Mouse (Mus musculus): ENCODE measurements around the gene Scgn. TPM values are rescaled to one million over a fixed set of nuclear protein-coding genes. Genes with fewer than 3 reads are reported as not detected.

Gene Scgn
- polyA plus RNA-seq, 1 experiment from 2014 or later = 1.0 TPM

DNA sequence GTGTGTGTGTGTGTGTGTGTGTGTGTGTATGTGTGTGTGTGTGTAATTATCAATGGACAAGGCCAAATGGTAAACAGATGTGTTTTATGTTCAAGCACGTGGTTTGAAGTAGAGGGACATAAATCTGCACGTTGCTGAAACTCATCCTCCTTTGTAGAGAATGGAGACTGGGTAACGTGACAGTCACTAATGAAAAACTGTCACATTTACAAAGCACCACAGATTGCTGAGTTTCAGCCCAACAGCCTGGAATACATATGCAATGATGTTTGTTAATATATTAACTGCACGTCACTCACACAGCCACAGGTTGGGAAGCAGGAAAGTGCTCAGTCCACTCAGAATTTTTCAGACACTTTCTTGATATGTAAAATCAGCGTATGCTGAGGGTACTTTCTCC lies 563 bp downstream of the Scgn start:
- peaks cover 30% of the 10 kb centered on the region for H3K27me3 ChIP-seq
- H3K9me3 ChIP-seq = no peaks in the 10 kb centered on the region
- peak overlapping the region; percentile 64 for H3K4me2 ChIP-seq
- peaks cover 15% of the 10 kb centered on the region for H3K4me1 ChIP-seq (replicated peaks)
- H3K9ac ChIP-seq = no peak overlapping the region
- no peak for ATAC-seq (ENCODE audit: low FRiP score)
- H3K27ac ChIP-seq = no peak overlapping the region
- H3K4me3 ChIP-seq = peak overlapping the region; percentile 32; the same call in 1 of the 2 replicates
- no peaks in the 10 kb centered on the region for H3K36me3 ChIP-seq
- WGBS = 30% methylated on average over 5 of the region's 5 CpGs

DNA sequence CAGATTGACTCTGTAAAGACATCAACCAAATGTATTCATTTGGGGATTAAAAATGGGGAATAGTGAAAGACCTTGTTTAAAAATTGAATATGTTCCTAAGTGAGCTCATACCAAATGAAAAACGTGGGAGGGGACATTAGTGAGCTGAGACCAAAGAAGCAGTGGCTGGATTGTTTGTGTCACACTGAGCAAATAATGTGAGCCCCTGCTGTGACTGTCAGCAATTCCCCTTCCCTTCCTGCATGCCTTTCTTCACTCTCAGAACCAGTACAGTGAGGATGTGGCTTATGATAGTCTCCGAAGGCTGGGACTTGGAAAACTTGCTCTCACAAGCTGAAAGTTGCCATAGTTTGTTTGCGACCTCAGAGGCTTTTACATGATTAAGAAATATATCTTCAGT lies 5.9 kb downstream of the Scgn start:
- no peak for ATAC-seq (ENCODE audit: low FRiP score)
- Histone ChIP-seq H3K27me3 (peaks cover 5% of the 10 kb centered on the region; the same call in 1 of the 2 replicates), H3K9me3 (no peaks in the 10 kb centered on the region), H3K4me2 (no peak overlapping the region), H3K4me1 (replicated peaks) (peaks cover 3% of the 10 kb centered on the region; the same call in 1 of the 2 replicates), H3K9ac (no peak overlapping the region), H3K36me3 (no peaks in the 10 kb centered on the region), H3K27ac (no peak overlapping the region), H3K4me3 (no peak overlapping the region)
- WGBS = 40% methylated on average over 3 of the region's 3 CpGs

DNA sequence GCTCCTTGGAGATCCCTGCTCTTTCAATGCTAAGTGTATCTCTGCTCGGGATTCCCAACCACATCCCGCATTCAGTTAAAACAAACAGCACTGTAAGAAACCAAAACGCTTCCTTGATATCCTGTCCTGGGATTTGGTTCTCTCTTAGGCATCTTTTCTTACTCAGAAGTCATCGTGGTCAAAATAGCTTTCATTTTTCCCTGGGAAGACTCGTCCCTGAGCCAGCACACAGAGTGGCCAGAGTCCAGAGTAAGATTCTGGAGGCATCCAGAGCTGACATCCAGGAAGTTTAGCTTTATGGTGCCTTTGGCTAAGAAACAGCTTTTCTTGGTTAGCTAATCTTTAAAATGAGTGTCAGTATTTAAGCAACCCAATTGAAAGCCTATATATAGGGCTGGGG lies 18.7 kb downstream of the Scgn start:
- H3K27ac ChIP-seq = no peak overlapping the region
- no peak overlapping the region for H3K4me2 ChIP-seq
- no peaks in the 10 kb centered on the region for H3K36me3 ChIP-seq
- H3K9ac ChIP-seq = no peak overlapping the region
- no peaks in the 10 kb centered on the region for H3K27me3 ChIP-seq
- no peak overlapping the region for H3K4me3 ChIP-seq
- ATAC-seq (ENCODE audit: low FRiP score) = no peak
- no peaks in the 10 kb centered on the region for H3K9me3 ChIP-seq
- 74% methylated on average over 5 of the region's 5 CpGs for WGBS
- peaks cover 9% of the 10 kb centered on the region for H3K4me1 ChIP-seq (replicated peaks)

DNA sequence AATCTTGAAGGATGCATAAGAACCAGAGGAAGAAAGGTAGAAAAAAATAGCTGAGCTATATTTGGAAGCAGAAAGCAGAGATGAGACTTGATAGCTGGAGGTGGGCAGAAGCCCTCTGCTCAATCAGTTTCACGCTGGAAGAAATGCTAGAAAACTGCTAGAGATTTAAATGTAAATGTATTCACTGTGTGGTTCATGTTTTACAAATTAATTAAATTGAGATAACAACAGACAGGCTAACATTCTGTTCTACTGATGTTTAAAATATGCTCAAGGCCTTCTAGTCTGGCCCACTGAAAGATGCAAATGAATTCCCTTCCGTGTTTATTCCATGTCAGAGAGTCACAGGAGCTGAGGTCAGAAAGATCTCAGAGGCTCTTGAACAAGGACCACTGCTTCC lies 19.1 kb downstream of the Scgn start:
- ATAC-seq (ENCODE audit: low FRiP score) = no peak
- Histone ChIP-seq H3K36me3 (no peaks in the 10 kb centered on the region), H3K27ac (no peak overlapping the region), H3K27me3 (no peaks in the 10 kb centered on the region), H3K9ac (no peak overlapping the region), H3K9me3 (no peaks in the 10 kb centered on the region), H3K4me3 (no peak overlapping the region), H3K4me2 (no peak overlapping the region), H3K4me1 (replicated peaks) (peaks cover 9% of the 10 kb centered on the region)
- 49% methylated on average over 2 of the region's 2 CpGs for WGBS

- Histone ChIP-seq H3K9ac (no peak overlapping the region), H3K36me3 (no peaks in the 10 kb centered on the region), H3K4me2 (no peak overlapping the region), H3K9me3 (no peaks in the 10 kb centered on the region), H3K27me3 (no peaks in the 10 kb centered on the region), H3K4me3 (no peak overlapping the region), H3K27ac (no peak overlapping the region), H3K4me1 (replicated peaks) (peaks cover 5% of the 10 kb centered on the region; the same call in 1 of the 2 replicates)
- no peak for ATAC-seq (ENCODE audit: low FRiP score)
- 82% methylated on average over 2 of the region's 2 CpGs for WGBS
Measured at GRCm38 (mm10) chr13:23964909-23965308, 26.1 kb downstream of the Scgn start.

GRCm38 (mm10) chr13:23959776-23960175 lies 31.2 kb downstream of the Scgn start:
- no peak for ATAC-seq (ENCODE audit: low FRiP score)
- H3K9ac ChIP-seq = no peak overlapping the region
- no peaks in the 10 kb centered on the region for H3K9me3 ChIP-seq
- H3K4me2 ChIP-seq = no peak overlapping the region
- no peaks in the 10 kb centered on the region for H3K36me3 ChIP-seq
- 23% methylated on average over 2 of the region's 2 CpGs for WGBS
- 0 out of 2 replicates have a peak overlapping the region, but pooled peaks have one; percentile 55 for H3K27ac ChIP-seq
- no peaks in the 10 kb centered on the region for H3K27me3 ChIP-seq
- H3K4me3 ChIP-seq = no peak overlapping the region
- H3K4me1 ChIP-seq (replicated peaks) = peaks cover 3% of the 10 kb centered on the region; the same call in 1 of the 2 replicates

GRCm38 (mm10) chr13:23950928-23951327 lies 40.1 kb downstream of the Scgn start:
- Histone ChIP-seq H3K27me3 (no peaks in the 10 kb centered on the region), H3K9me3 (no peaks in the 10 kb centered on the region), H3K27ac (no peak overlapping the region), H3K4me2 (no peak overlapping the region), H3K36me3 (no peaks in the 10 kb centered on the region), H3K4me1 (replicated peaks) (0 out of 2 replicates have a peak, but pooled peaks cover 8% of the 10 kb centered on the region), H3K9ac (no peak overlapping the region), H3K4me3 (no peak overlapping the region)
- 75% methylated on average over 3 of the region's 3 CpGs for WGBS
- no peak for ATAC-seq (ENCODE audit: low FRiP score)

- Histone ChIP-seq H3K4me2 (no peak overlapping the region), H3K4me1 (replicated peaks) (0 out of 2 replicates have a peak, but pooled peaks cover 8% of the 10 kb centered on the region), H3K27ac (peak overlapping the region; percentile 3; the same call in 1 of the 2 replicates), H3K27me3 (no peaks in the 10 kb centered on the region), H3K4me3 (no peak overlapping the region), H3K36me3 (no peaks in the 10 kb centered on the region), H3K9ac (no peak overlapping the region), H3K9me3 (no peaks in the 10 kb centered on the region)
- 29% methylated on average over 14 of the region's 14 CpGs for WGBS
- peak; percentile 85 for ATAC-seq (ENCODE audit: low FRiP score)
Measured at GRCm38 (mm10) chr13:23949484-23950246, 41.3 kb downstream of the Scgn start.

DNA sequence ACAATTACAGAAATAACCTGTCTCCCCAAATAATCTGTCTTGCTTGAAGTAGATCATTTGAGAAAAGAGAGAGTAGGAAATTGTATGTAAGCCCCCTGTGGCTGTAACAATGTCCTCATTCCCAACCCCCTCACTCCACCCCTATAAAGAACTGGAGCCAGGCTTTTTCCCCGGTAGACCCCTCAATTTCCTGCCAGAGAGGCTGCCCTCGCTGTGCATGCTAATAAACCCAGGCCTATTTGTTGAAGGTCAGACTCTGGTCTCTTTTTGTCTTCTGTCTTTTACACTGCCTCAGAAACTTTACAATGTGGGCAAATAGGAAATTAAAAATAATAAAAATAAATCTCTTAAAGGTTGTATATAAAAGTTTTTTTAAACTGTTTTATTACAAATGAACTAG lies 44.8 kb downstream of the Scgn start:
- Histone ChIP-seq H3K9ac (no peak overlapping the region), H3K9me3 (no peaks in the 10 kb centered on the region), H3K4me1 (replicated peaks) (0 out of 2 replicates have a peak, but pooled peaks cover 8% of the 10 kb centered on the region), H3K36me3 (no peaks in the 10 kb centered on the region), H3K4me2 (no peak overlapping the region), H3K27me3 (no peaks in the 10 kb centered on the region), H3K27ac (no peak overlapping the region), H3K4me3 (no peak overlapping the region)
- ATAC-seq (ENCODE audit: low FRiP score) = no peak
- WGBS = 14% methylated on average over 2 of the region's 2 CpGs

DNA sequence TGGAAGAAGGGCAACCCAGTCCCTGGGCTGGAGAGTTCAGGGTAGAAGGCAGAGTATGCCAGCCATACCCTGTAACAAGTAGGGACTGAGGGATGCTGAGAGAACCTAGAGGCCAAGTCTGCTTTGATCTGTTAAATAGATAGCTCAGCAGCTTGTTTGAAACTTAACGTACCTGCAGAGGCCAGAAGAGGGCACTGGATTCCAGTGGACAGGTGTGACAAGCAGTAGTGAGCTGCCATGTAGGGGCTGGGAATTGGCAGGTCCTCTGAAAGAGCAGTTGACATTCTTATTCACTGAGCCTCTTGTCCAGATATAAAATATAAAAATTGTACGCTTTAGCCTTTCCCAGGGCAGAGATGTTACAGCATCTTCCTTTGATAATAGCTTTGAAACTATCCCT lies 48.2 kb downstream of the Scgn start:
- no peaks in the 10 kb centered on the region for H3K9me3 ChIP-seq
- WGBS = 56% methylated on average over 2 of the region's 2 CpGs
- H3K4me1 ChIP-seq (replicated peaks) = 0 out of 2 replicates have a peak, but pooled peaks cover 3% of the 10 kb centered on the region
- no peak overlapping the region for H3K27ac ChIP-seq
- no peak overlapping the region for H3K4me2 ChIP-seq
- H3K27me3 ChIP-seq = no peaks in the 10 kb centered on the region
- no peaks in the 10 kb centered on the region for H3K36me3 ChIP-seq
- ATAC-seq (ENCODE audit: low FRiP score) = no peak
- no peak overlapping the region for H3K4me3 ChIP-seq
- H3K9ac ChIP-seq = no peak overlapping the region

DNA sequence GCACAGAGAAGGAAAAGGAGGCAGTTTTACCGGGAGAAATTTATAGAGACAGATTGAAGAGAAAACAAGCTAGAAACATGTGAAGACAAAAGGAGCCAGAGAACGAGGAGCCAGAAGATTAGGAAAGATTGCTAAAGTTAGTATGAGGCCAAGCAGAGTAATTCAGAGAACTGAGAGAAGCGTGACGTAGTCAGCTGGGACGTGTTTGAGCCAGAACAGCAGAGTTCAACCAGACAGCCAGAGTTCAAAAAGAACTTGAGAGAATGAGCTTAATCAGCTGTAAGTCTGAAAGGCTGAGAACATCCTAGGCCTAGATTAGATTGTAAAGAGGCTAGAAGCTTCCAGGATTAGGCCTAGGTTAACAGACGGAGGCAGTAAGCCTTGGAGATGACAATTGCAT lies 50.7 kb downstream of the Scgn start:
- Histone ChIP-seq H3K4me2 (no peak overlapping the region), H3K4me3 (no peak overlapping the region), H3K9ac (no peak overlapping the region), H3K4me1 (replicated peaks) (no peaks in the 10 kb centered on the region), H3K9me3 (no peaks in the 10 kb centered on the region), H3K36me3 (no peaks in the 10 kb centered on the region), H3K27me3 (no peaks in the 10 kb centered on the region), H3K27ac (no peak overlapping the region)
- 71% methylated on average over 6 of the region's 6 CpGs for WGBS
- no peak for ATAC-seq (ENCODE audit: low FRiP score)

- Histone ChIP-seq H3K27ac (no peak overlapping the region), H3K9ac (no peak overlapping the region), H3K4me1 (replicated peaks) (no peaks in the 10 kb centered on the region), H3K9me3 (no peaks in the 10 kb centered on the region), H3K27me3 (no peaks in the 10 kb centered on the region), H3K4me3 (no peak overlapping the region), H3K4me2 (no peak overlapping the region), H3K36me3 (no peaks in the 10 kb centered on the region)
- ATAC-seq (ENCODE audit: low FRiP score) = no peak
- 83% methylated on average over 1 of the region's 1 CpGs for WGBS
Measured at GRCm38 (mm10) chr13:23938699-23939098, 52.3 kb downstream of the Scgn start.

- Histone ChIP-seq H3K9me3 (no peaks in the 10 kb centered on the region), H3K9ac (no peak within 1 kb of the TSS), H3K27me3 (no peaks in the 10 kb centered on the region), H3K4me3 (no peak within 1 kb of the TSS), H3K4me2 (no peak within 1 kb of the TSS), H3K4me1 (replicated peaks) (no peaks in the 10 kb centered on the region), H3K36me3 (no peaks in the 10 kb centered on the region), H3K27ac (no peak within 1 kb of the TSS)
- ATAC-seq (ENCODE audit: low FRiP score) = no peak
- WGBS = 95% methylated on average over 10 of the region's 10 CpGs
Measured at GRCm38 (mm10) chr13:23934211-23934520, 56.8 kb downstream of the Scgn start, which contains the start of gene Hist1h2aa. Gene Hist1h2aa, plus strand, starts transcription at chr13:23934462.

Data from hindbrain, embryonic 13.5 days (tissue).